Mouse (Mus musculus): ENCODE data around the gene Ndufaf7. TPM values are rescaled to one million over a fixed set of nuclear protein-coding genes. Genes with fewer than 3 reads are reported as not detected.
A peak's percentile ranks its signal among the peaks of the same experiment; 100 is the strongest.

Gene Ndufaf7
- polyA plus RNA-seq, 1 experiment = 50.6 TPM

GRCm38 (mm10) chr17:78992303-78993027 lies 55.5 kb downstream of the Ndufaf7 start:
- Histone ChIP-seq H3K4me1 (ENCODE audit: control insufficient read depth, insufficient read depth, low read length) (no peaks in the 10 kb centered on the region), H3K27ac (ENCODE audit: insufficient read depth, low read length) (no peak overlapping the region), H3K4me3 (ENCODE audit: insufficient read depth, low read length) (no peak overlapping the region)
- TF ChIP-seq CTCF (IDR thresholded peaks at IDR 0.05; ENCODE audit: extremely low read depth, insufficient read depth, low read length) (no peak), POLR2A (IDR thresholded peaks at IDR 0.05; ENCODE audit: extremely low read depth, insufficient read depth, low read length) (no peak)

- no peak for TF ChIP-seq POLR2A (IDR thresholded peaks at IDR 0.05; ENCODE audit: extremely low read depth, insufficient read depth, low read length)
- no peak for TF ChIP-seq CTCF (IDR thresholded peaks at IDR 0.05; ENCODE audit: extremely low read depth, insufficient read depth, low read length)
- Histone ChIP-seq H3K4me1 (ENCODE audit: control insufficient read depth, insufficient read depth, low read length) (no peaks in the 10 kb centered on the region), H3K4me3 (ENCODE audit: insufficient read depth, low read length) (no peak overlapping the region), H3K27ac (ENCODE audit: insufficient read depth, low read length) (no peak overlapping the region)
Measured at GRCm38 (mm10) chr17:78993670-78994069, 56.7 kb downstream of the Ndufaf7 start.

- TF ChIP-seq CTCF (IDR thresholded peaks at IDR 0.05; ENCODE audit: extremely low read depth, insufficient read depth, low read length) = no peak
- no peak for TF ChIP-seq POLR2A (IDR thresholded peaks at IDR 0.05; ENCODE audit: extremely low read depth, insufficient read depth, low read length)
- H3K4me1 ChIP-seq (ENCODE audit: control insufficient read depth, insufficient read depth, low read length) = no peaks in the 10 kb centered on the region
- H3K27ac ChIP-seq (ENCODE audit: insufficient read depth, low read length) = peak overlapping the region; percentile 96
- no peak overlapping the region for H3K4me3 ChIP-seq (ENCODE audit: insufficient read depth, low read length)
Measured at GRCm38 (mm10) chr17:78994382-78994781, 57.4 kb downstream of the Ndufaf7 start.

- Histone ChIP-seq H3K4me3 (ENCODE audit: insufficient read depth, low read length) (no peak overlapping the region), H3K27ac (ENCODE audit: insufficient read depth, low read length) (peak overlapping the region; percentile 77), H3K4me1 (ENCODE audit: control insufficient read depth, insufficient read depth, low read length) (no peaks in the 10 kb centered on the region)
- TF ChIP-seq CTCF (IDR thresholded peaks at IDR 0.05; ENCODE audit: extremely low read depth, insufficient read depth, low read length) (no peak), POLR2A (IDR thresholded peaks at IDR 0.05; ENCODE audit: extremely low read depth, insufficient read depth, low read length) (no peak)
Measured at GRCm38 (mm10) chr17:78994931-78995820, 58.2 kb downstream of the Ndufaf7 start.

Other genes starting within 250 kb of the Ndufaf7 start
- gene Strn, start 199.9 kb upstream of the Ndufaf7 start, polyA plus RNA-seq (2012; rRNA removed) = 22.3 and 29.5 TPM in 2 replicates
- 28.1 and 30.5 TPM in 2 replicates for gene Heatr5b, start 101.8 kb upstream of the Ndufaf7 start, polyA plus RNA-seq (2012; rRNA removed)
- gene Gpatch11, start 101.6 kb upstream of the Ndufaf7 start, polyA plus RNA-seq (2012; rRNA removed) = 26.6 and 27.1 TPM in 2 replicates
- gene Eif2ak2, start 54.6 kb upstream of the Ndufaf7 start, polyA plus RNA-seq (2012; rRNA removed) = 2.4 and 2.9 TPM in 2 replicates
- 0.19 TPM in 1 of 2 replicates, not detected in the other for gene Sult6b1, start 30.1 kb upstream of the Ndufaf7 start, polyA plus RNA-seq (2012; rRNA removed)
- 41.0 and 41.7 TPM in 2 replicates for gene Cebpzos, start 20.6 kb upstream of the Ndufaf7 start, polyA plus RNA-seq (2012; rRNA removed)
- 20.8 and 22.2 TPM in 2 replicates for gene Cebpz, start 70 bp upstream of the Ndufaf7 start, polyA plus RNA-seq (2012; rRNA removed)
- 10.6 and 12.3 TPM in 2 replicates for gene Prkd3, start 83.7 kb downstream of the Ndufaf7 start, polyA plus RNA-seq (2012; rRNA removed)
- 10.5 and 12.0 TPM in 2 replicates for gene Qpct, start 114.8 kb downstream of the Ndufaf7 start, polyA plus RNA-seq (2012; rRNA removed)